Mouse (Mus musculus) hindbrain, embryonic 13.5 days (tissue): ENCODE measurements around the gene Nup107. TPM values are rescaled to one million over a fixed set of nuclear protein-coding genes. Genes with fewer than 3 reads are reported as not detected.
"Not testable (repeated sequence)": the region's sequence is repeated elsewhere in the genome, so short reads cannot be mapped to it uniquely, and the experiment has no call there.

Experiments
- ATAC-seq: fragments of 200-750 bp; cut with Nextera tagmentation; 2 replicates; pipeline ENCODE4 v1.8.0; 2017; ENCODE audit warnings: moderate TSS enrichment; ENCODE audit not compliant: low FRiP score
- H3K27ac ChIP-seq: fragments of 300-500 bp; sonication (generic); 2 replicates; pipeline ENCODE4 v1.5.1; 2015; ENCODE audit warnings: inconsistent platforms, mild to moderate bottlenecking, moderate library complexity
- H3K27me3 ChIP-seq: fragments of 300-500 bp; sonication (generic); 2 replicates; pipeline ENCODE4 v1.6.1; 2015; ENCODE audit warnings: mild to moderate bottlenecking, inconsistent platforms
- H3K36me3 ChIP-seq: fragments of 300-500 bp; sonication (generic); 2 replicates; pipeline ENCODE4 v1.6.1; 2015; ENCODE audit warnings: mild to moderate bottlenecking, inconsistent platforms
- H3K4me1 ChIP-seq: fragments of 300-500 bp; sonication (generic); replicated peaks from 2 replicates; pipeline ENCODE4 v1.6.1; 2015; ENCODE audit warnings: inconsistent platforms
- H3K4me2 ChIP-seq: fragments of 300-500 bp; sonication (generic); 2 replicates; pipeline ENCODE4 v1.6.1; 2015; ENCODE audit warnings: inconsistent platforms, mild to moderate bottlenecking, moderate library complexity
- H3K4me3 ChIP-seq: fragments of 300-500 bp; sonication (generic); 2 replicates; pipeline ENCODE4 v1.5.1; 2015; ENCODE audit warnings: mild to moderate bottlenecking, inconsistent platforms
- H3K9ac ChIP-seq: fragments of 300-500 bp; sonication (generic); 2 replicates; pipeline ENCODE4 v1.6.1; 2015; ENCODE audit warnings: mild to moderate bottlenecking, inconsistent platforms
- H3K9me3 ChIP-seq: fragments of 300-500 bp; sonication (generic); 2 replicates; pipeline ENCODE4 v1.6.1; 2016; ENCODE audit warnings: inconsistent platforms
- WGBS: fragments of 180-500 bp; shearing (Covaris S2); methylation state at CpG from one replicate; pipeline ENCODE4 v1.1.7; 2015; 5-methylcytosine and 5-hydroxymethylcytosine counted together
- polyA plus RNA-seq: library from polyadenylated mRNA; unstranded; fragments of >200 nt; fragmentation: Nextera tagmentation; extraction: Ambion mirVana; gene quantifications from 2 replicates; pipeline ENCODE4 v1.2.1, GENCODE M21; 2015

Nup107 gene
- polyA plus RNA-seq, 1 experiment from 2014 or later, result 42.5 TPM

DNA sequence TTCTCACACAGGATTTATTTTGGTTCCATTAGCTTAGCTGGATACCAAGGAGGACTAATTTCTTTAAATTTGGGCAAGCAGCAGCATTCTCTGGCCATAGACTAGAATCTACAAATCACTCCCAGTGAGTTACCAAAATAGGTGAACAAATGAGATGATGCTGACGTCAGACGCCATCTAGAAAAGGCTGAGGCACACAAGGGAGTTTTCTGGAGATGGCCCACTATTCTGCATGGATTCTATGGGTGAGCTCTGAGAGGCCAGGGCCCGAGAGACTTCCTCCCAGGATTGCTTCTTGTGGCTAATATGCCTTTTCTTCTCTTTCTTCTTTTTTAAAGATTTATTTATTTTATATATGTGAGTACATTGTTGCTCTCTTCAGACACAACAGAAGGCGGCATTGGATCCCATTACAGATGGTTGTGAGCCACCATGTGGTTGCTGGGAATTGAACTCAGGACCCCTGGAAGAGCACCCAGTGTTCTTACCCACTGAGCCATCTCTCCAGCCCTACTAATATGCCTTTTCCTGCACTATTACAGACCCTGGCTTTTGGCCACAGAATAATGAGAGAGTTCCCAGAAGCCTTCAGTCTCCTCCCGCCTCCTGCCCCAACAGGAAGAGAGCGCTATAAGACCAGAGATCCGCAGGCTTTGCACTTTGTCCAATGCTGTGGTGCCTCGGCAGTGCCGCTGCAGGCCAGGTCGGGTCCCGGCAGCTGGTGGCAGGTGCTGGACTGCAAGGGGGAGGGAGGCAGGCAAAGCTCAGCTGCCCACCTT is 27.2 kb downstream of the Nup107 start:
- no peak overlapping the region for H3K27ac ChIP-seq
- H3K4me3 ChIP-seq, result no peak overlapping the region
- H3K36me3 ChIP-seq, result peaks cover 82% of the 10 kb centered on the region
- no peaks in the 10 kb centered on the region for H3K27me3 ChIP-seq
- H3K4me1 ChIP-seq, result no peaks in the 10 kb centered on the region
- no peak overlapping the region for H3K4me2 ChIP-seq
- H3K9ac ChIP-seq, result no peak overlapping the region
- WGBS, result 96% methylated on average over 11 of the region's 11 CpGs
- no peaks in the 10 kb centered on the region for H3K9me3 ChIP-seq
- no peak for ATAC-seq

- Histone ChIP-seq H3K4me2 (no peak overlapping the region), H3K9ac (no peak overlapping the region), H3K4me3 (no peak overlapping the region), H3K36me3 (peaks cover 83% of the 10 kb centered on the region), H3K9me3 (no peaks in the 10 kb centered on the region), H3K4me1 (no peaks in the 10 kb centered on the region), H3K27me3 (no peaks in the 10 kb centered on the region), H3K27ac (no peak overlapping the region)
- no peak for ATAC-seq
- WGBS, result 86% methylated on average over 6 of the region's 6 CpGs
Measured at GRCm38 (mm10) chr10:117764598-117764997, 27.9 kb downstream of the Nup107 start.

DNA sequence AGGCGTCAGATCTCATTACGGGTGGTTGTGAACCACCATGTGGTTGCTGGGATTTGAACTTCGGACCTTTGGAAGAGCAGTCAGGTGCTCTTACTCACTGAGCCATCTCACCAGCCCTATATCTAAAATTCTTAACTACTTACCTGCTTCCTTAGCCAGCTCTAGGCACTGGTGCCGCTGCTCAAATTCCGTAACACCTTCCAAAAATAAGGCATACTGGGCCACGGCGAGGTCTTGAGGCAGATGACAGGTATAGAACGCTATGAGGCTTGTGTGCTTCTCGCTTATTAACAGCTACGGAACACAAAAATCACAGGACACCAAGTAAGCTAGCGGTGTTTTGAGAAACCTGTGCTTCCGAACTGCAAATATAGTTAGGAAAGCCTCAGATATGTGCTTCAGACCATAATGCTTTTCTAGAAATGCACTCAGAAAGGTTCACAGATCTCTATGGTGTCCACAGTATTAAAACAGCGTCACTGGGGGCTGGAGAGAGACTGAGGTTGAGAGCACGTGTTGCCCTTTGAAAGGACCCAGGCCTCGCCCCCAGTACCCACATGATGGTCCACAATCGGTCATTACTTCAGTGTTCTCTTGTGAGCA is 28.8 kb downstream of the Nup107 start:
- WGBS, result 98% methylated on average over 16 of the region's 16 CpGs
- Histone ChIP-seq H3K9ac (no peak overlapping the region), H3K36me3 (peaks cover 88% of the 10 kb centered on the region), H3K27me3 (no peaks in the 10 kb centered on the region), H3K4me1 (no peaks in the 10 kb centered on the region), H3K4me2 (no peak overlapping the region), H3K4me3 (no peak overlapping the region), H3K27ac (no peak overlapping the region), H3K9me3 (no peaks in the 10 kb centered on the region)
- ATAC-seq, result no peak

DNA sequence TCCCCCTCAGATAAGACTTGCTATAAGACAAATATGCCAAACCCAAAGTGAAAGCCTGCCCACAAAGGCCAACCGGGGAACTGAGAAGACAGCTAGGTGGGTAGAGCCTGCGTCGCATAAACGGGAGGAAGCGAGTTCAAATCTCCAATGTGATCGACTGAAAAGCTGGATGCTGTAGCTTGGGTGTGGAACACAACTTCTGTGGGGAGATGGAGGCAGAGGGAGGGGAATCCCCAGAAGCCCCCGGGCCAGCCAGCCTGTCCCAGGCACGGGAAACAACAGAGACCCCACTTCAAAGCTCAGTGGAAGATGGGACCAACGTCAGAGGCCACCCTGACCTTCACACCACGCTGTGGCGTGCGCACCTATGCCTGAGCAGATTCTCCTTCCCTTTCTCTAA is 29.5 kb downstream of the Nup107 start:
- Histone ChIP-seq H3K36me3 (peaks cover 89% of the 10 kb centered on the region), H3K9ac (no peak overlapping the region), H3K4me3 (no peak overlapping the region), H3K4me2 (no peak overlapping the region), H3K27me3 (no peaks in the 10 kb centered on the region), H3K27ac (no peak overlapping the region), H3K4me1 (no peaks in the 10 kb centered on the region), H3K9me3 (no peaks in the 10 kb centered on the region)
- WGBS, result 98% methylated on average over 12 of the region's 12 CpGs
- no peak for ATAC-seq

DNA sequence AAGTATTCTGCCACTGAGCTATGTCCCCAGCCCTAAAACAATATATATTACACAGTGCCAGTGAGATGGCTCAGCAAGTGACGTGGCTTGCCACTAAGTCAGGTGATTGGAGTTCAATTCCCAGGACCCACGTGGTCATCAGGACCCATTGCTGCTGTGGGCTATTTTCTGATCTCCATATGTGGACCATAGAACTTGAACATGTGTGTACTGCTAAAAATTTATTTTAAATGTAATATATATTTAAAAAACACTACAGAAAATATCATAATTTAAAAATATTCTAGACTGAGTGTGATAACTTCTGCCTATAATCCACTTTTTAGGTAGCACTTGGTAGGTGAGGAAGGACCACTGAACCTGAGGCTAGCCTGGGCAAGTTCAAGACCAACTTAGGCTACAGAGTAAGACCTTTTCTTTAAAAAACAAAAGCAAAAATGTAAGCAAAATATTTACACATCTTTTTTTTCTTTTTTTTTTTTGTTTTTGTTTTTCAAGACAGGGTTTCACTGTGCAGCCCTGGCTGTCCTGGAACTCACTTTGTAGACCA is 30.1 kb downstream of the Nup107 start:
- 91% methylated on average over 2 of the region's 2 CpGs for WGBS
- H3K9ac ChIP-seq, result no peak overlapping the region
- H3K4me1 ChIP-seq, result no peaks in the 10 kb centered on the region
- no peaks in the 10 kb centered on the region for H3K9me3 ChIP-seq
- no peak overlapping the region for H3K4me2 ChIP-seq
- no peak overlapping the region for H3K4me3 ChIP-seq
- no peak overlapping the region for H3K27ac ChIP-seq
- H3K36me3 ChIP-seq, result peaks cover 90% of the 10 kb centered on the region
- ATAC-seq, result no peak
- no peaks in the 10 kb centered on the region for H3K27me3 ChIP-seq

DNA sequence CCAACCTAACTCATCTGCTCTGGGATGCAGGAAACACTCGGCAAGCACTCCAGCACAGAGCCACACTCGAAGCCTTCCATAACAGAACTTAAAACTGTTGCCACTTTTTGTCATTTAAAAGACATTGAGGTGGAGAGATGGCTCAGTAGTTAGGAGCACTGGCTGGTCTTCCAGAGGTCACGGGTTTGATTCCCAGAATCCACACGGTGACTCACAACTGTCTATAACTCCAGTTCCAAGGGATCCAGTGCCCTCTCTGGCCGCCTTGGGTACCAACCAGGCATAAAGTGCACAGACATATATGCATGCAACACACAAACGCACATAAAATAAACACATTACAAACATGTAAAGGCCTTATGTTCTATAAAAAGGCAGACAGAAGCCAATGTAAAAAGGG is 31.0 kb downstream of the Nup107 start:
- Histone ChIP-seq H3K27me3 (no peaks in the 10 kb centered on the region), H3K9me3 (no peaks in the 10 kb centered on the region), H3K36me3 (peaks cover 95% of the 10 kb centered on the region), H3K27ac (no peak overlapping the region), H3K9ac (no peak overlapping the region), H3K4me1 (no peaks in the 10 kb centered on the region), H3K4me3 (no peak overlapping the region), H3K4me2 (no peak overlapping the region)
- no peak for ATAC-seq
- WGBS, result 95% methylated on average over 6 of the region's 6 CpGs

- 95% methylated on average over 9 of the region's 9 CpGs for WGBS
Measured at GRCm38 (mm10) chr10:117760831-117761335, 31.6 kb downstream of the Nup107 start.

DNA sequence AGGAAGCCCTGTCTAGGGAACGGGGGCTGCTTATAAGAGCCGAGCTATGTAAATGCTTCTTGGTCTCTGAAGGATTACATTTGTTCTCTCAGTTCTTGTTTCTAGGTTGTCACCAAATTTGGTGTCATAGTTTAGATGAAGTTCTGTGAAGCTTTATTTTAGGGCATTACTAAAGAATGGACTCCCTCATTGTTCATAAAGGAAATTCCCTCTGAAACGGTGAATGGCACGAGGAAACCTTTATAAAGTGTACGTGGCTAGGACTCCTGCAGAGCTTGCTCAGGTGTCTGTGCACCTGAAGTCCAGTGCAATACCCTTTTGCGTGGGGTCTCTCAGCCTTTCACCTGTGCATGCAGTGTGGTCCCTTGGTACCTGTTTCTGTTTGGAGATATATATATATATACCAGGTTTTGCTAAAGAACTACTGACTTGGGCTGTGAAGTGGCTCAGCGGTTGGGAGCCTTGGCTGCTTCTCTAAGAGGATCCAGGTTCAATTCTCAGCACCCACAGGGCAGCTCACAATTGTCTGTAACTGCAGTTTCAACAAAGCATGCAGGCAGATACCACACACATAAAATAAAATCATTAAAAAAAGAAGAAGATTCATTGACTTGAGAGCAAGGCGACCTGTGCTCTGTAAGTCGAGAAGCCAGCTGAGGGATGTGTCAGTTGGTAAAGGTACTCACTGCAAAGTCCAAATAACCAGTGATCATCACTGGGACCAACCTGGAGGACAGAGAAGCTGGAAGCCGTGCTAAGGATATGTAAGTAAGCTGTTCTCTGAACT is 32.5 kb downstream of the Nup107 start:
- no peaks in the 10 kb centered on the region for H3K27me3 ChIP-seq
- no peak overlapping the region for H3K4me2 ChIP-seq
- H3K4me1 ChIP-seq, result no peaks in the 10 kb centered on the region
- WGBS, result 96% methylated on average over 10 of the region's 10 CpGs
- no peaks in the 10 kb centered on the region for H3K9me3 ChIP-seq
- H3K4me3 ChIP-seq, result no peak overlapping the region
- H3K9ac ChIP-seq, result no peak overlapping the region
- H3K36me3 ChIP-seq, result peaks cover 94% of the 10 kb centered on the region
- ATAC-seq, result no peak
- no peak overlapping the region for H3K27ac ChIP-seq

More at GRCm38 (mm10) chr10:117760831-117761335, 31.6 kb downstream of the Nup107 start:
- peaks cover 94% of the 10 kb centered on the region for H3K36me3 ChIP-seq
- no peak overlapping the region for H3K4me3 ChIP-seq
- no peak overlapping the region for H3K27ac ChIP-seq
- no peaks in the 10 kb centered on the region for H3K27me3 ChIP-seq
- H3K9ac ChIP-seq, result no peak overlapping the region
- H3K4me2 ChIP-seq, result no peak overlapping the region
- no peaks in the 10 kb centered on the region for H3K4me1 ChIP-seq
- H3K9me3 ChIP-seq, result no peaks in the 10 kb centered on the region
- ATAC-seq, result no peak

DNA sequence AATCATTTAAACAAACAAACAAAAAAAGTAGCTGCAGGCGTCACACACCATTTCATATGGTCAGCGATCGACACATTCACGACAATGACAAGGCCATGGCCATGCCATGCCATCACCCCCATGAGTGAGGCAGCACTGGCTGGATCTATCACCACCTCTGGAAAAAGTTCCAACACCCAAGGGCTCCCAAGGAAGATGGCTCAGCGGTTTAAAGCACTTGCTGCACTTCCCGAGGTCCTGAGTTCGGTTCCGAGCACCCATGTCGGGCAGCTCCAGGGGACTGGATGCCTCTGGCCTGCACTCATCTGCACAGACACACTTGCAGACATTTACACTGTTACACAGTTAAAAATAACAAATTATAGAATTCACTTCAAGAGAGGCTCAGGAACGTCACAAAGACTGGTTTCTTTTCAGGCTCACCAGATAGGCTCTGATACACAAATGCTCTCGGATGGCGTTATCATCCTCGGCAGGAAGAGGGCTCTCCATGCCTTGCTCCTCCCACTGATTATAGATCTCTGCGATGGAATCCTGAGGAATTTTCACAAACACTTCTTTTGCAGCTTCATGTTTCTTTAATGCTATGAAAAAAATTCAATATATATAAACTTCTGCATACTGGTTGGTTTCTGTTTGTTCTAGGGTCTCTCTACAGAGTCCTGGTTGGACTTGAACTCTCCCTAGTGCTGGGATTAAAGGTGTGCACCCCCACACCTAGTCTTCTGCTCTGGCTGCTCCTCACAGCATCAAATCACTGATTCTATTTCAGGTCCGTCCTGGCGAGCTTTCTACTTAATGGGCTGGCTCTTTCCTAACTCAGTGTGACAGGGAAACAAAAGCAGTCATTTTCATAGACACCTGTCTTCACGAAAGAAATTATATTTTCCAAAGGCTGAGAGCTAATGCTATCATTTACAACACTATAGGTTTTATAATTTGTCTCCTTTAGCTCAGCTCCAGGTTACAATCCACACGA is 33.5 kb downstream of the Nup107 start:
- Histone ChIP-seq H3K9ac (no peak overlapping the region), H3K36me3 (peaks cover 93% of the 10 kb centered on the region), H3K4me1 (no peaks in the 10 kb centered on the region), H3K4me3 (no peak overlapping the region), H3K4me2 (no peak overlapping the region), H3K27ac (no peak overlapping the region), H3K9me3 (no peaks in the 10 kb centered on the region), H3K27me3 (no peaks in the 10 kb centered on the region)
- 94% methylated on average over 18 of the region's 18 CpGs for WGBS
- ATAC-seq, result no peak

- H3K9ac ChIP-seq, ATAC-seq, H3K27me3 ChIP-seq, H3K4me2 ChIP-seq, H3K27ac ChIP-seq, H3K4me3 ChIP-seq, H3K9me3 ChIP-seq, H3K4me1 ChIP-seq: not testable (repeated sequence)
- WGBS, result 93% methylated on average over 3 of the region's 3 CpGs
- H3K36me3 ChIP-seq, result peaks cover 87% of the 10 kb centered on the region
Measured at GRCm38 (mm10) chr10:117758344-117758743, 34.2 kb downstream of the Nup107 start.

- no peaks in the 10 kb centered on the region for H3K27me3 ChIP-seq
- H3K36me3 ChIP-seq, result peaks cover 87% of the 10 kb centered on the region
- ATAC-seq, result no peak
- no peak overlapping the region for H3K27ac ChIP-seq
- WGBS, result 92% methylated on average over 7 of the region's 7 CpGs
- no peak overlapping the region for H3K9ac ChIP-seq
- no peak overlapping the region for H3K4me2 ChIP-seq
- no peaks in the 10 kb centered on the region for H3K4me1 ChIP-seq
- H3K4me3 ChIP-seq, result no peak overlapping the region
- no peaks in the 10 kb centered on the region for H3K9me3 ChIP-seq
Measured at GRCm38 (mm10) chr10:117757796-117758342, 34.6 kb downstream of the Nup107 start.
